Mouse (Mus musculus) bone marrow, adult 2 months (tissue): ENCODE measurements around the gene Capg. TPM values are rescaled to one million over a fixed set of nuclear protein-coding genes. Genes with fewer than 3 reads are reported as not detected.

Experiments
- H3K27ac ChIP-seq: fragments of 200-500 bp; 2 replicates; pipeline ENCODE4 v1.5.1; 2012; ENCODE audit warnings: low read depth, mild to moderate bottlenecking, control low read depth, inconsistent platforms, low read length; ENCODE audit not compliant: control insufficient read depth, poor library complexity, insufficient read depth
- H3K4me1 ChIP-seq: fragments of 200-500 bp; 2 replicates; pipeline ENCODE4 v1.6.1; 2011; ENCODE audit warnings: low read length; ENCODE audit not compliant: control insufficient read depth, insufficient read depth
- H3K4me3 ChIP-seq: fragments of 200-500 bp; replicated peaks from 2 replicates; pipeline ENCODE3; 2011; ENCODE audit warnings: mild to moderate bottlenecking, low read depth, low read length, control low read depth; ENCODE audit not compliant: control insufficient read depth
- CTCF ChIP-seq: fragments of 200-500 bp; IDR thresholded peaks from 2 replicates; pipeline ENCODE4 v1.5.1; 2011; ENCODE audit warnings: low read length, control low read depth; ENCODE audit not compliant: control insufficient read depth, insufficient read depth
- POLR2A ChIP-seq: fragments of 200-500 bp; IDR thresholded peaks from 2 replicates; pipeline ENCODE4 v1.6.1; 2011; ENCODE audit warnings: low read depth, mild to moderate bottlenecking, control low read depth, low read length, borderline replicate concordance; ENCODE audit not compliant: control insufficient read depth
- WGBS: fragments of 180-500 bp; shearing (Covaris S2); methylation state at CpG from one replicate; pipeline ENCODE4 v1.1.7; 2018; 5-methylcytosine and 5-hydroxymethylcytosine counted together
- polyA plus RNA-seq: library from polyadenylated mRNA; stranded (reverse); fragments of >200 nt; gene quantifications from 2 replicates; pipeline ENCODE4 v1.2.4, GENCODE M21; 2011; ENCODE audit warnings: low replicate concordance; ENCODE audit not compliant: missing spikeins, insufficient read depth, insufficient read length

Gene Capg
- polyA plus RNA-seq = 16.4 and 60.4 TPM in 2 replicates

GRCm38 (mm10) chr6:72544283-72544987 is at the start of gene Capg:
Gene Capg (plus strand): TSS chr6:72544391.
- Histone ChIP-seq H3K27ac (peak within 1 kb of the TSS; percentile 92), H3K4me3 (peak within 1 kb of the TSS; percentile 48), H3K4me1 (peaks cover 3% of the 10 kb centered on the region; the same call in 1 of the 2 replicates)
- TF ChIP-seq CTCF = no peak
- TF ChIP-seq POLR2A = no peak
- 2% methylated on average over 23 of the region's 23 CpGs for WGBS

- TF ChIP-seq CTCF (no peak), POLR2A (no peak)
- WGBS = 80% methylated on average over 5 of the region's 5 CpGs
- Histone ChIP-seq H3K4me1 (no peaks in the 10 kb centered on the region; the same call in 1 of the 2 replicates), H3K27ac (no peak overlapping the region), H3K4me3 (no peak overlapping the region)
Measured at GRCm38 (mm10) chr6:72498950-72499349, 45.2 kb upstream of the Capg start.

- Histone ChIP-seq H3K4me3 (no peak overlapping the region), H3K27ac (no peak overlapping the region), H3K4me1 (no peaks in the 10 kb centered on the region; the same call in 1 of the 2 replicates)
- TF ChIP-seq POLR2A (no peak), CTCF (no peak)
Measured at GRCm38 (mm10) chr6:72503309-72503708, 40.9 kb upstream of the Capg start.

- TF ChIP-seq CTCF (no peak), POLR2A (no peak)
- Histone ChIP-seq H3K27ac (no peak overlapping the region), H3K4me1 (no peaks in the 10 kb centered on the region; the same call in 1 of the 2 replicates), H3K4me3 (no peak overlapping the region)
- WGBS = 83% methylated on average over 2 of the region's 2 CpGs
Measured at GRCm38 (mm10) chr6:72503939-72504338, 40.3 kb upstream of the Capg start.

GRCm38 (mm10) chr6:72506104-72506503 is 38.1 kb upstream of the Capg start:
- H3K4me1 ChIP-seq = no peaks in the 10 kb centered on the region; the same call in 1 of the 2 replicates
- 90% methylated on average over 1 of the region's 1 CpGs for WGBS
- TF ChIP-seq CTCF (no peak), POLR2A (no peak)
- no peak overlapping the region for H3K27ac ChIP-seq
- H3K4me3 ChIP-seq = no peak overlapping the region

GRCm38 (mm10) chr6:72508596-72508995 is 35.6 kb upstream of the Capg start:
- H3K27ac ChIP-seq = no peak overlapping the region
- H3K4me3 ChIP-seq = no peak overlapping the region
- TF ChIP-seq CTCF (no peak), POLR2A (no peak)
- 88% methylated on average over 4 of the region's 4 CpGs for WGBS
- H3K4me1 ChIP-seq = peaks cover 2% of the 10 kb centered on the region; the same call in 1 of the 2 replicates

- Histone ChIP-seq H3K27ac (no peak overlapping the region), H3K4me3 (no peak overlapping the region), H3K4me1 (peaks cover 2% of the 10 kb centered on the region; the same call in 1 of the 2 replicates)
- no peak for TF ChIP-seq POLR2A
- TF ChIP-seq CTCF = no peak
- WGBS = 60% methylated on average over 2 of the region's 2 CpGs
Measured at GRCm38 (mm10) chr6:72509872-72510435, 34.2 kb upstream of the Capg start.

GRCm38 (mm10) chr6:72510686-72511421 is 33.3 kb upstream of the Capg start:
- 84% methylated on average over 6 of the region's 6 CpGs for WGBS
- no peak overlapping the region for H3K27ac ChIP-seq
- H3K4me1 ChIP-seq = peaks cover 2% of the 10 kb centered on the region; the same call in 1 of the 2 replicates
- TF ChIP-seq CTCF (no peak), POLR2A (no peak)
- H3K4me3 ChIP-seq = no peak overlapping the region
